Mouse (Mus musculus) heart, embryonic 16.5 days (tissue): ENCODE data around the gene Nfe2. TPM values are rescaled to one million over a fixed set of nuclear protein-coding genes. Genes with fewer than 3 reads are reported as not detected.
"Not testable (repeated sequence)": the region's sequence is repeated elsewhere in the genome, so short reads cannot be mapped to it uniquely, and the experiment has no call there.

Experiments used
- ATAC-seq: fragments of 200-750 bp; cut with Nextera tagmentation; replicated peaks from 2 replicates; pipeline ENCODE4 v1.8.0; 2017; ENCODE audit warnings: moderate number of reproducible peaks; ENCODE audit not compliant: insufficient read depth, low FRiP score; ENCODE audit errors: extremely low read depth
- H3K27ac ChIP-seq: fragments of 300-500 bp; sonication (generic); 2 replicates; pipeline ENCODE4 v1.5.1; 2014; ENCODE audit warnings: mild to moderate bottlenecking, low read length, control low read depth, moderate library complexity
- H3K27me3 ChIP-seq: fragments of 300-500 bp; sonication (generic); 2 replicates; pipeline ENCODE4 v1.6.1; 2014; ENCODE audit warnings: low read length, mixed read lengths; ENCODE audit not compliant: control insufficient read depth, insufficient read depth
- H3K36me3 ChIP-seq: fragments of 300-500 bp; sonication (generic); 2 replicates; pipeline ENCODE4 v1.6.1; 2014; ENCODE audit not compliant: control insufficient read depth, insufficient read depth
- H3K4me1 ChIP-seq: fragments of 300-500 bp; sonication (generic); 2 replicates; pipeline ENCODE4 v1.6.1; 2014; ENCODE audit warnings: low read length, mixed read lengths; ENCODE audit not compliant: control insufficient read depth, insufficient read depth
- H3K4me2 ChIP-seq: fragments of 300-500 bp; sonication (generic); 2 replicates; pipeline ENCODE4 v1.6.1; 2014; ENCODE audit warnings: low read depth, mild to moderate bottlenecking, control low read depth, low read length
- H3K4me3 ChIP-seq: fragments of 300-500 bp; sonication (generic); 2 replicates; pipeline ENCODE4 v1.5.1; 2014; ENCODE audit warnings: mild to moderate bottlenecking, control low read depth, low read length
- H3K9ac ChIP-seq: fragments of 300-500 bp; sonication (generic); 2 replicates; pipeline ENCODE4 v1.6.1; 2014; ENCODE audit warnings: low read length, control low read depth
- H3K9me3 ChIP-seq: fragments of 300-500 bp; sonication (generic); replicated peaks from 2 replicates; pipeline ENCODE4 v1.6.1; 2016; ENCODE audit warnings: low read length; ENCODE audit not compliant: control insufficient read depth
- WGBS: fragments of 180-500 bp; shearing (Covaris S2); extraction: QIAGEN DNeasy Blood & Tissue Kit; methylation state at CpG from one replicate; pipeline ENCODE4 v1.1.7; 2014; 5-methylcytosine and 5-hydroxymethylcytosine counted together
- polyA plus RNA-seq: library from polyadenylated mRNA; unstranded; fragments of >200 nt; fragmentation: Nextera tagmentation; extraction: Ambion mirVana; gene quantifications from 2 replicates; pipeline ENCODE4 v1.2.1, GENCODE M21; 2015

Nfe2 gene
- polyA plus RNA-seq, 1 experiment from 2014 or later: 3.9 TPM

DNA sequence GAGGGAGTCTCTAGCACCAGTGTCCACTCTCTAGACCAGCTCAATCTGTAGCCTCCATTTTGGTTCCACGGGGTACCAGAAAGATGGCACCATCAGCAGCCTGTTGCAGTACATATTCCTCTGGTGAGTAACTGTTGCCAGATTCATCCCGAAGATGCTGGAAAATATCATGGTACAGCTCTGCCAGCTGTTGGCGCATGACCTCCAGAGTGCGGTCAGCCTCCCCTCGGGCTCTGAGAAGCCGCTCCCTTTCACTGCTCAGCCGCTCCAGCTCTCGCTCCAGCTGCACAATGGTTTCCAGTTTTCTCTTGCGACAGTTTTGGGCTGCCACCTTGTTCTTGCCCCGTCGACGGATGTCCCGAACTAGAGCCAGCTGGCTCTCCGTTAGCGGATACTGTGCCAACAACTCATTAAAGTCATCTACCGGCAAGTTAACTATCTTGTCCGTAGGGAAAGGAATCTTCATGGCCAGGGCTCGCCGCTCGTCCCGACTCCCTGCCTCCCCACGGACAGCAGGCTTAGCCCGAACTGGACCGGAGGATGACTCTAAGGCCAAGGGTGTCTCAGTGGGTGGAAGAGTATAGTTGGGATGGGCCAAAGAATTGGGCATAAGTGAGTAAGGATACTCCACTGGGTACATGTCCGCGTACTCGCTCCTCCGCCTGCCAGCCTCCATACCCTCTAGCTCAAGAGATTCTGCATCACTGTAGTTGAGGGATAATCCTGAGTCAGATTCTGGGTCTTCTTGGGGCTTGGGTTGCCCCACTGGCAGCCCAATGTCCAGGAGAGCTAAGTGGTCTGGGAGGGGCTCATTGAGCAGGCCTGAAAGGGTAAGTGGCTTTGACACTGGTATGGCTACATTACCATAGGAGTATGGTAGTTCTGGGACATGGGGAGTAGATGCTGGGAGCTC, 9.5 kb downstream of the Nfe2 start:
- ATAC-seq: no peak
- no peak overlapping the region for H3K27ac ChIP-seq
- 79% methylated on average over 28 of the region's 28 CpGs for WGBS

DNA sequence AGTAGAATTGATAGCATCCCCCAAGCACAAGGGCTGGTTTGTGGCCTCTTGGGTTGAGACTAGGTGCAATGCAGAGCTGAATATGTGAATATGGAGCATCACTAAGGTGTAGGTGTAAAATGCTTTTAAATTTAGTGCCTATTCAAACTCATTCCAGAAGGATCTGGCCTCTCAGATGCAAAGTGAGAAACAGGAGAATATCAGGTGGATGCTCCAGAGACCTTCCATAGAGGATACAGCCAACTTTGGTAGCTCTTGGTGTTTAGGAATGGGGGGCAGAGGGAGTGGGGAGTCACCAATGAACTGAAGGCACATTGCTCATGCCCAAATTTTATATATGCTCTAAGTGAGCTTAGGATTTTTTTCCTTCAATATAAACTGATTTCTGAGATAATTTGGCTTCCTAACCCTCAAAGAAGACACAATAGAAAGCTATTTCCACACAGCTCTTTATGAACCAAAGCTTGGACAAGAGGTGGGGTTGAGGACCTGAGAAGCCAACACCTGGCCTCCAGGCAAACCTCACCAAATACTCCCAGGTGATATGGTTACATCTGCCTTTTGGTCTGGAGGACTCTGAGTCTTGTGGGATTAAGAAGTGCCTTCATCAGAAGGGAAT, 10.3 kb downstream of the Nfe2 start:
- H3K9me3 ChIP-seq: no peaks in the 10 kb centered on the region
- ATAC-seq: no peak
- peaks cover 45% of the 10 kb centered on the region for H3K36me3 ChIP-seq
- H3K4me1 ChIP-seq: peaks cover 18% of the 10 kb centered on the region
- H3K27ac ChIP-seq: no peak overlapping the region
- no peak overlapping the region for H3K4me2 ChIP-seq
- no peak overlapping the region for H3K4me3 ChIP-seq
- no peak overlapping the region for H3K9ac ChIP-seq
- no peaks in the 10 kb centered on the region for H3K27me3 ChIP-seq

More for the DNA sequence above, 9.5 kb downstream of the Nfe2 start:
- Histone ChIP-seq H3K4me1 (peaks cover 11% of the 10 kb centered on the region), H3K9ac (no peak overlapping the region), H3K4me3 (no peak overlapping the region), H3K36me3 (peaks cover 38% of the 10 kb centered on the region), H3K9me3 (no peaks in the 10 kb centered on the region), H3K27me3 (no peaks in the 10 kb centered on the region), H3K4me2 (no peak overlapping the region)

- H3K9ac ChIP-seq: no peak overlapping the region
- no peaks in the 10 kb centered on the region for H3K27me3 ChIP-seq
- no peak overlapping the region for H3K4me2 ChIP-seq
- H3K27ac ChIP-seq: no peak overlapping the region
- peaks cover 52% of the 10 kb centered on the region for H3K36me3 ChIP-seq
- 85% methylated on average over 9 of the region's 9 CpGs for WGBS
- H3K4me1 ChIP-seq: peaks cover 24% of the 10 kb centered on the region
- no peak for ATAC-seq
- H3K9me3 ChIP-seq: no peaks in the 10 kb centered on the region
- H3K4me3 ChIP-seq: no peak overlapping the region
These were observed 11.0 kb downstream of the Nfe2 start for GRCm38 (mm10) chr15:103247078-103247781.

DNA sequence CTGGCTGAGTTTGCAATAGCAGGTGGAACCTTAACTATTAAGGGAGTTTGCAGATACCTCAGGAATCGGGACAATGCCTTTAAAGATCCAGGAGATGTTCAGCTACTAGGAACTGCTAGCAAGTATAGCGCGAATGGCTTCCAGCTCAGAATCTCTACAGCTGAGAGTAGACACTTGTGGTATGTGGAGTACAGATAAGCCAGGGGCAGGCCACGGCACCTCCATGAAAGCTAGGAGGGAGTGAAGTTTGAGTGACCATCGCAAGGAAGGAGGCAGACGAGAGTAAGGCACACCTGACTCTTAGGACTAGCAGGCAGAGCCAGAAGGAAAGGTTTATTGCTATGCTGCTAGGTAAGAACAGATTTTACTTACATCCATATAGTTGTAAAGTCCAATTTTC, 12.6 kb downstream of the Nfe2 start:
- no peak overlapping the region for H3K9ac ChIP-seq
- no peaks in the 10 kb centered on the region for H3K9me3 ChIP-seq
- H3K4me3 ChIP-seq: no peak overlapping the region
- H3K27ac ChIP-seq: no peak overlapping the region
- WGBS: 47% methylated on average over 6 of the region's 6 CpGs
- peaks cover 64% of the 10 kb centered on the region for H3K36me3 ChIP-seq
- H3K4me1 ChIP-seq: peaks cover 30% of the 10 kb centered on the region
- no peaks in the 10 kb centered on the region for H3K27me3 ChIP-seq
- ATAC-seq: no peak
- H3K4me2 ChIP-seq: no peak overlapping the region

GRCm38 (mm10) chr15:103242885-103243284, 15.3 kb downstream of the Nfe2 start:
- peak overlapping the region; percentile 23 for H3K9ac ChIP-seq
- no peaks in the 10 kb centered on the region for H3K27me3 ChIP-seq
- peaks cover 56% of the 10 kb centered on the region for H3K36me3 ChIP-seq
- H3K9me3 ChIP-seq: no peaks in the 10 kb centered on the region
- H3K27ac ChIP-seq: no peak overlapping the region
- H3K4me2 ChIP-seq: peak overlapping the region; percentile 86
- H3K4me1 ChIP-seq: peaks cover 36% of the 10 kb centered on the region
- H3K4me3 ChIP-seq: peak overlapping the region; percentile 75
- WGBS: 58% methylated on average over 8 of the region's 8 CpGs
- ATAC-seq: no peak

- Histone ChIP-seq H3K4me2 (peak overlapping the region; percentile 86), H3K9ac (peak overlapping the region; percentile 83), H3K36me3 (peaks cover 40% of the 10 kb centered on the region), H3K27ac (peak overlapping the region; percentile 93), H3K4me3 (peak overlapping the region; percentile 75), H3K4me1 (peaks cover 37% of the 10 kb centered on the region)
- not testable (repeated sequence) for H3K27me3 ChIP-seq, H3K9me3 ChIP-seq, ATAC-seq
- WGBS: 10% methylated on average over 12 of the region's 12 CpGs
These were observed 16.9 kb downstream of the Nfe2 start for GRCm38 (mm10) chr15:103241071-103242018.

GRCm38 (mm10) chr15:103240160-103241028, 17.8 kb downstream of the Nfe2 start, which contains the start of gene Hnrnpa1:
Hnrnpa1 (plus strand) TSS chr15:103240432.
- H3K27ac ChIP-seq: peak within 1 kb of the TSS; percentile 98
- ATAC-seq: peak; percentile 90
- peaks cover 33% of the 10 kb centered on the region for H3K36me3 ChIP-seq

More at GRCm38 (mm10) chr15:103240160-103241028, 17.8 kb downstream of the Nfe2 start, which contains the start of gene Hnrnpa1:
- H3K9me3 ChIP-seq: no peaks in the 10 kb centered on the region
- no peaks in the 10 kb centered on the region for H3K27me3 ChIP-seq
- H3K4me1 ChIP-seq: peaks cover 35% of the 10 kb centered on the region
- peak within 1 kb of the TSS; percentile 75 for H3K4me3 ChIP-seq
- WGBS: under 1% methylated on average over 47 of the region's 47 CpGs
- peak within 1 kb of the TSS; percentile 86 for H3K4me2 ChIP-seq
- H3K9ac ChIP-seq: peak within 1 kb of the TSS; percentile 83
